Mouse (Mus musculus) thymus, adult 2 months (tissue): ENCODE measurements around the gene Smbd1.

ENCODE experiments used
- CTCF ChIP-seq: fragments of 200-500 bp; IDR thresholded peaks from 2 replicates; pipeline ENCODE4 v1.5.1; 2012; ENCODE audit warnings: mild to moderate bottlenecking, control low read depth, low read length, moderate library complexity, borderline replicate concordance; ENCODE audit not compliant: control insufficient read depth, poor library complexity, insufficient read depth; ENCODE audit errors: extremely low read depth
- POLR2A ChIP-seq: fragments of 200-500 bp; IDR thresholded peaks from 2 replicates; pipeline ENCODE4 v1.6.1; 2012; ENCODE audit warnings: mild to moderate bottlenecking, low read length, control low read depth, moderate library complexity; ENCODE audit not compliant: control insufficient read depth, poor library complexity, insufficient read depth; ENCODE audit errors: extremely low read depth

DNA sequence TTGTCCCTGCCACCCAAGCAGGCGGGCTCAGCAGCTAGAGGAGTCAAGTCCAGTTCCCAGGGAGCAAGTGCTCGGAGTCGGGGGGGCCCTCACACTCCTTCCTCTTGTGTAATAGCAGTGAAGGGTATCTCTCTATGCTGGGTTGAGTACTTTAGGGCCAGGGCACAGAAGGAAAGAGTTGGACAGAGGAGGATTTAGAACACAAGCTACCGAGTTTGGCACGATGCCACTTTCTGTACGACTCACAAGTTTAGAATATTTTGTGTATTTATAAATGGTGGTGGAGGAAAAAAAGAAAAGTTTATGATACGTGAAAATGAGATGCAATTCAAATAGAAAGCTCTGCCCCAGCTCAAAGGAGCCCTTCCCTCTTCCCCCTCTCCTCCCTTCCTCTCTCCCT lies 5.1 kb downstream of the Smbd1 start:
- TF ChIP-seq CTCF (no peak), POLR2A (no peak)
